Mouse (Mus musculus): Measurements from ENCODE around the gene Tfdp2. TPM values are rescaled to one million over a fixed set of nuclear protein-coding genes. Genes with fewer than 3 reads are reported as not detected.
"Not testable (repeated sequence)": the region's sequence is repeated elsewhere in the genome, so short reads cannot be mapped to it uniquely, and the experiment has no call there.

The Tfdp2 gene
- polyA plus RNA-seq, 1 experiment from 2014 or later: 45.0 TPM

GRCm38 (mm10) chr9:96319333-96319732, 123.3 kb downstream of the Tfdp2 start:
- H3K4me2 ChIP-seq: no peak overlapping the region
- no peaks in the 10 kb centered on the region for H3K9me3 ChIP-seq
- H3K36me3 ChIP-seq: peaks cover 57% of the 10 kb centered on the region
- H3K9ac ChIP-seq: no peak overlapping the region
- no peak overlapping the region for H3K4me3 ChIP-seq
- H3K27ac ChIP-seq: no peak overlapping the region
- no peaks in the 10 kb centered on the region for H3K27me3 ChIP-seq
- 91% methylated on average over 5 of the region's 5 CpGs for WGBS
- ATAC-seq (ENCODE audit: insufficient number of reproducible peaks, insufficient read depth, low FRiP score, low TSS enrichment, low read depth): no peak
- H3K4me1 ChIP-seq: no peaks in the 10 kb centered on the region

DNA sequence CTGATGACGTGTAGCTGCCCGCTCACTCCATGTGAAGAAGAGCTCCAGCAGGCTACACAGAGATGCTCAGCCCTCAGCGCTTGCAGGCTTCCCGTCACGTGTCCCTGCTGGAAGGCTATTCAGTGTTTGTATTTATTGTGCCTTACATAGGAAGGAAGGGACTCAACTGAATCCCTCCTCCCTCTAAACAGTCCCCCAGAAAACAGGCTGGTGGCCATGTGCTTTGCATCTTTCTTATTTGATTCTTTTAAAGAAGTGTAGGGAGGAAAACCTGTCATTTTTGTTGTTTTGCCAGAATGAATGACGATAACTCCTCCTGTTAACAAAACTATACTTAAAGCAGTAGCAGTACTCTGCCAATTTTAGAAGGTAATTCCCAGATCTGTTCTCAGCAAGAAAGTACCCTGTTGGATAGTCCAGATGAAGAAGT, 124.5 kb downstream of the Tfdp2 start:
- H3K27ac ChIP-seq: no peak overlapping the region

GRCm38 (mm10) chr9:96322411-96323152, 126.5 kb downstream of the Tfdp2 start:
- no peaks in the 10 kb centered on the region for H3K9me3 ChIP-seq
- no peak overlapping the region for H3K27ac ChIP-seq
- no peak overlapping the region for H3K4me2 ChIP-seq
- ATAC-seq (ENCODE audit: insufficient number of reproducible peaks, insufficient read depth, low FRiP score, low TSS enrichment, low read depth): no peak
- H3K4me3 ChIP-seq: no peak overlapping the region
- 92% methylated on average over 15 of the region's 15 CpGs for WGBS
- H3K27me3 ChIP-seq: no peaks in the 10 kb centered on the region
- peaks cover 41% of the 10 kb centered on the region for H3K36me3 ChIP-seq
- H3K4me1 ChIP-seq: 0 out of 2 replicates have a peak, but pooled peaks cover 3% of the 10 kb centered on the region
- no peak overlapping the region for H3K9ac ChIP-seq

More for the DNA sequence above, 124.5 kb downstream of the Tfdp2 start:
- Histone ChIP-seq H3K4me3 (no peak overlapping the region), H3K36me3 (peaks cover 53% of the 10 kb centered on the region), H3K27me3 (no peaks in the 10 kb centered on the region), H3K9ac (no peak overlapping the region), H3K4me2 (no peak overlapping the region), H3K4me1 (no peaks in the 10 kb centered on the region), H3K9me3 (no peaks in the 10 kb centered on the region)
- ATAC-seq (ENCODE audit: insufficient number of reproducible peaks, insufficient read depth, low FRiP score, low TSS enrichment, low read depth): no peak
- WGBS: 92% methylated on average over 6 of the region's 6 CpGs

- no peak for ATAC-seq (ENCODE audit: insufficient number of reproducible peaks, insufficient read depth, low FRiP score, low TSS enrichment, low read depth)
- 62% methylated on average over 4 of the region's 4 CpGs for WGBS
These were observed 128.4 kb downstream of the Tfdp2 start for GRCm38 (mm10) chr9:96324502-96324901.

GRCm38 (mm10) chr9:96326496-96326923, 130.4 kb downstream of the Tfdp2 start:
- no peak overlapping the region for H3K27ac ChIP-seq
- WGBS: 73% methylated on average over 6 of the region's 6 CpGs

More at GRCm38 (mm10) chr9:96324502-96324901, 128.4 kb downstream of the Tfdp2 start:
- H3K9ac ChIP-seq: no peak overlapping the region
- H3K27me3 ChIP-seq: no peaks in the 10 kb centered on the region
- no peak overlapping the region for H3K4me3 ChIP-seq
- peaks cover 31% of the 10 kb centered on the region for H3K36me3 ChIP-seq
- H3K27ac ChIP-seq: no peak overlapping the region
- H3K4me1 ChIP-seq: 0 out of 2 replicates have a peak, but pooled peaks cover 3% of the 10 kb centered on the region
- H3K4me2 ChIP-seq: no peak overlapping the region
- H3K9me3 ChIP-seq: no peaks in the 10 kb centered on the region

DNA sequence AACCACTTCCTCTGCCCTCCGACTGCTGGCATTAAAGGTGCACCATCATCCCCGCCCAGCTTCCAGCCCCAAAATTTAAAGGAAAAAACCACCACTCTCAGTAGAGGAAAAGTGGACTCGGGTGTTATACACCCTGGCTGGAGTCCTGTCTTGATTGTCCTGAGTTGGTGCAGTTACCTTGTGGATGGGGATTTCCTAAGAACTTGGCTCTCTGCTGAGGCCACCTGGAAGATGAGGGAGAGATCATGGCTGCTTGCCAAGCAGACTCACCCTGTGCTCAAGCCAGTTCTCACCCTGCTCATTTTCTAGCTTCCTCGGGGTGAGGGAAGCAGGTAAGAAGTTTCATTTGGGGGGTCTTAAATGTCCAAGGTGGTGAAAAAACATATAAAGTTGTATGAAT, 132.2 kb downstream of the Tfdp2 start:
- peaks cover 32% of the 10 kb centered on the region for H3K36me3 ChIP-seq
- H3K9ac ChIP-seq: no peak overlapping the region
- no peak overlapping the region for H3K27ac ChIP-seq
- H3K4me1 ChIP-seq: 0 out of 2 replicates have a peak, but pooled peaks cover 3% of the 10 kb centered on the region
- no peak overlapping the region for H3K4me2 ChIP-seq
- H3K4me3 ChIP-seq: no peak overlapping the region
- H3K9me3 ChIP-seq: no peaks in the 10 kb centered on the region
- no peaks in the 10 kb centered on the region for H3K27me3 ChIP-seq
- 85% methylated on average over 4 of the region's 4 CpGs for WGBS
- ATAC-seq (ENCODE audit: insufficient number of reproducible peaks, insufficient read depth, low FRiP score, low TSS enrichment, low read depth): no peak

More at GRCm38 (mm10) chr9:96326496-96326923, 130.4 kb downstream of the Tfdp2 start:
- H3K4me2 ChIP-seq: no peak overlapping the region
- H3K9ac ChIP-seq: no peak overlapping the region
- no peaks in the 10 kb centered on the region for H3K27me3 ChIP-seq
- 0 out of 2 replicates have a peak, but pooled peaks cover 3% of the 10 kb centered on the region for H3K4me1 ChIP-seq
- no peak for ATAC-seq (ENCODE audit: insufficient number of reproducible peaks, insufficient read depth, low FRiP score, low TSS enrichment, low read depth)
- no peak overlapping the region for H3K4me3 ChIP-seq
- H3K9me3 ChIP-seq: no peaks in the 10 kb centered on the region
- H3K36me3 ChIP-seq: peaks cover 26% of the 10 kb centered on the region

DNA sequence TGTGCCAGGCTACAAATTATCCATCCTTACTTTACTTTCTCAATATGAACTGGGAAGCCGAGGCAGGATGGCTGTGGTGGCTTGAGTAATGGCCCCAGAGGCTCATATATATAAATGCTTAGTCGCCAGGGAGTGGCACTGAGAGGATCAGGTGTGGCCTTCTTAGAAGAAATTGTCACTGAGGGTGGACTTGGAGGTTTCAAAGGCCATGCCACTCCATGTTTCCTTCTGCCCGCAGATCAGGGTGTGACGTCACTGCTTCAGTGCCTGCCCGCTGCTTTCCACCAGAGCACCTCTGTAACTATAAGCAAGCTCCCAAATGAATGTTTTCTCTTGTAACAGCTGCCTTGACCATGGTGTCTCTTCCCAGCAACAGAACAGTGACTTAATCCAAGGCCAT, 135.1 kb downstream of the Tfdp2 start:
- H3K4me1 ChIP-seq: 0 out of 2 replicates have a peak, but pooled peaks cover 3% of the 10 kb centered on the region
- 92% methylated on average over 5 of the region's 5 CpGs for WGBS
- no peak overlapping the region for H3K4me3 ChIP-seq
- no peak overlapping the region for H3K4me2 ChIP-seq
- ATAC-seq (ENCODE audit: insufficient number of reproducible peaks, insufficient read depth, low FRiP score, low TSS enrichment, low read depth): no peak
- peaks cover 41% of the 10 kb centered on the region for H3K36me3 ChIP-seq
- H3K9ac ChIP-seq: no peak overlapping the region
- no peak overlapping the region for H3K27ac ChIP-seq
- H3K27me3 ChIP-seq: no peaks in the 10 kb centered on the region
- no peaks in the 10 kb centered on the region for H3K9me3 ChIP-seq

DNA sequence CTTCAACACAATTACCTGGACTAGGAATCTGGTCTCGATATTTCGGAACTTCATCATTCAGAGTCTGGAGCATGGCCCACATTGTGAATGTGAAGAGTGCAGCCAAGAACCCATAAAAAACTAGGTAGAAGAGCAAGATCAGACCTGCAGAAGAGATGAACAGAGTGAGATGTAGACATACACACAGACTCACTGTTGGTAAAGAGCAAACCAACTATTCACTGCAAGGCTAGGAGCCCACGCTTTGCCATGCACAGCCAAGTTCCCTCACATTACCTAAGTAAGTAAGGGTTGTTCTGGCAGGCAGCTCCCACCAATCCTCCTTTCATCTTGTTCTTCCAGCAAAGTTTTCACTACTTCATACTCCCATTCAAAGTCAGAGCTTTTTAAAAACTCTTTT, 149.7 kb downstream of the Tfdp2 start:
- ATAC-seq (ENCODE audit: insufficient number of reproducible peaks, insufficient read depth, low FRiP score, low TSS enrichment, low read depth): no peak
- H3K27ac ChIP-seq: no peak overlapping the region
- no peak overlapping the region for H3K4me3 ChIP-seq
- H3K4me2 ChIP-seq: no peak overlapping the region
- no peaks in the 10 kb centered on the region for H3K27me3 ChIP-seq
- H3K9ac ChIP-seq: no peak overlapping the region
- no peaks in the 10 kb centered on the region; the same call in 1 of the 2 replicates for H3K4me1 ChIP-seq
- no peaks in the 10 kb centered on the region for H3K9me3 ChIP-seq
- 88% methylated on average over 3 of the region's 3 CpGs for WGBS
- peaks cover 29% of the 10 kb centered on the region for H3K36me3 ChIP-seq

DNA sequence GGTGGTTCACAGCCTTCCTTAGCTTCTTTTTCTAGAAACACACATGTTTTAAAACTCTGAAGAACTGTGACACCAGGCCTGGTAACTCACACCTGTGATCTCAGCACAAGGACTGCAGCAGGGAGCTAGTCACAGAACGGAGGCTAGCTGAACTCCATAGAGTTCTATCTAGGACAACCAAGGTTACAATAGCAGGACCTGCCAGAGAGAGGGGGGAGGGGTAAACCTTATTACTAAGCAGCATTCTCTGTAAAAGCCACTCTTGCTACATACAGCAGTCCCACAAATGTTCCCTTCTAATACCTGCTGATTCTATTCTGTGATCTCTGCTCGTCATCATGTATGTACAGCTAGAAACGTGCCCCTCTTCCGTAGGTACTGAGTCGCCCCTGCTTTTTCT, 152.8 kb downstream of the Tfdp2 start:
- ATAC-seq (ENCODE audit: insufficient number of reproducible peaks, insufficient read depth, low FRiP score, low TSS enrichment, low read depth): no peak
- Histone ChIP-seq H3K4me1 (no peaks in the 10 kb centered on the region; the same call in 1 of the 2 replicates), H3K4me2 (no peak overlapping the region), H3K27me3 (no peaks in the 10 kb centered on the region), H3K27ac (no peak overlapping the region), H3K4me3 (no peak overlapping the region), H3K36me3 (peaks cover 17% of the 10 kb centered on the region), H3K9me3 (no peaks in the 10 kb centered on the region), H3K9ac (no peak overlapping the region)
- WGBS: 90% methylated on average over 5 of the region's 5 CpGs

DNA sequence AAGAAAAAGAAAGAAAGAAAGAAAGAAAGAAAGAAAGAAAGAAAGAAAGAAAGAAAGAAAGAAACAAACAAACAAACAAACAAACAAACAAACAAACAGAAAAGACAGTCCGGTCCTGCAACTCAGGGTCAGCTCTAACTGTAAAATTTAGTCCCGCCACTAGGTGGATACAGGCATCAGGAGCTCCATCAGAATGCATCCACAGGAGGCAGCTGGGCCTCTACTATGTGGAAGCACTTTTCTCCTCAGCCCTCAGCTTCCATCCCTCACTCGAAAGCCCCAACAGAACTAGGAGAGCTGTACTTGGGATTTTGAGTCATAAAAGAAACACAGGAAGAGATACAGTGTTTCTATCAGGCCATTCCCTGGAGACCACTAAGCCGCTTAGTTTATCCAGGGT, 153.9 kb downstream of the Tfdp2 start:
- Histone ChIP-seq H3K27me3 (no peaks in the 10 kb centered on the region), H3K9ac (no peak overlapping the region), H3K4me1 (no peaks in the 10 kb centered on the region; the same call in 1 of the 2 replicates), H3K27ac (no peak overlapping the region; the same call in none of the 2 replicates), H3K4me2 (no peak overlapping the region), H3K4me3 (no peak overlapping the region), H3K36me3 (peaks cover 12% of the 10 kb centered on the region; the same call in 1 of the 2 replicates), H3K9me3 (no peaks in the 10 kb centered on the region)
- WGBS: 45% methylated on average over 4 of the region's 4 CpGs
- ATAC-seq (ENCODE audit: insufficient number of reproducible peaks, insufficient read depth, low FRiP score, low TSS enrichment, low read depth): 0 out of 2 replicates have a peak, but pooled peaks have one; percentile 43

DNA sequence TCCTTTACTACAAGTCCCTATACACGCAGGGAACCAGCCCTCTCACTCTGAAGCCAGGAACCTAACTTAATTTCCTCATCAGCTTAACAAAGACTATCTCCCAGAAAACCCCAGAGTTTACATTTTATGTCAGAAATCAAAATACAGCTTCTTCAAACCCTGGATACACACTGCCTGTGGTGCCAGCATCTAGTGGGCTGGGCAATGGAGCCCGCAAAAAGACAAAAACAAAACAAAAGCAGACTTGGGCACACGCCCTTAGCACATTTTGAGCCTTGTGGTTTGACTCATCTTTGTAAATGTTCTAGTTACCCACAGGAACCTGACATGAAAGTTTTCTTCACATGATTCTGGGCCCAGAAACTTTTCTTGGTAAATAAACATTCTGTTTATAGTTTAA, 154.4 kb downstream of the Tfdp2 start:
- H3K27me3 ChIP-seq: no peaks in the 10 kb centered on the region
- WGBS: 58% methylated on average over 3 of the region's 3 CpGs
- no peaks in the 10 kb centered on the region for H3K9me3 ChIP-seq
- no peak overlapping the region for H3K9ac ChIP-seq
- H3K36me3 ChIP-seq: peaks cover 11% of the 10 kb centered on the region; the same call in 1 of the 2 replicates
- no peak overlapping the region for H3K4me3 ChIP-seq
- H3K4me2 ChIP-seq: no peak overlapping the region
- H3K4me1 ChIP-seq: no peaks in the 10 kb centered on the region; the same call in 1 of the 2 replicates
- no peak overlapping the region; the same call in none of the 2 replicates for H3K27ac ChIP-seq
- ATAC-seq (ENCODE audit: insufficient number of reproducible peaks, insufficient read depth, low FRiP score, low TSS enrichment, low read depth): no peak

DNA sequence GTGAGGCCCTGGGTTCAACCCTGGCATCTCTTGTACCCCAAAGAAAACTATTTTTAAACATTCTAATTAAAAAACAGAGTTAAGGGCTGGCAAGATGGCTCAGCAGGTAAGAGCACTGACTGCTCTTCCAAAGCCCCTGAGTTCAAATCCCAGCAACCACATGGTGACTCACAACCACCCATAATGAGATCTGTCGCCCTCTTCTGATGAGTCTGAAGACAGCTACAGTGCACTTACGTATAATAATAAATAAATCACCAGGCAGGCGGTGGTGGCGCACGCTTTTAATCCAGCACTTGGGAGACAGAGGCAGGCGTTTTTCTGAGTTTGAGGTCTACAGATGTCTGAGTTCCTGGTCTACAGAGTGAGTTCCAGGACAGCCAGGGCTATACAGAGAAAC, 155.7 kb downstream of the Tfdp2 start:
- H3K36me3 ChIP-seq; H3K4me1 ChIP-seq; H3K9ac ChIP-seq; H3K27ac ChIP-seq; H3K4me3 ChIP-seq; H3K4me2 ChIP-seq; H3K27me3 ChIP-seq; ATAC-seq (ENCODE audit: insufficient number of reproducible peaks, insufficient read depth, low FRiP score, low TSS enrichment, low read depth); H3K9me3 ChIP-seq: not testable (repeated sequence)
- 92% methylated on average over 6 of the region's 6 CpGs for WGBS

Data from embryonic facial prominence, embryonic 13.5 days (tissue).